29 mouse cellular contexts compared by ENCODE assay signal in genomic region chr11:76557837-76558236, GRCm38 (mm10).
DNase-seq lines count a peak whose midpoint lies in the region; ATAC-seq lines count a peak whose summit lies in the region.
"Had no signal": no experiment of that assay in that cellular context is flagged by ENCODE, and none has a peak within 500 bp of the region (broad histone marks: within the 10 kb centered on the region; RNA-seq: fewer than 3 reads in every experiment).

No protein-coding gene starts in this region.

- H3K27ac ChIP-seq in hindbrain, embryonic 13.5 days: peak overlapping the region; percentile 44; the same call in 1 of the 2 replicates
- H3K27ac ChIP-seq in hindbrain, embryonic 11.5 days (ENCODE audit: low read depth, low read length): no peak overlapping the region
- H3K27ac ChIP-seq in neural tube, embryonic 13.5 days (replicated peaks): no peak overlapping the region
- peak overlapping the region; percentile 32 for H3K27ac ChIP-seq in macrophage
- H3K27ac ChIP-seq: forebrain, embryonic 13.5 days; heart, embryonic 10.5 days; heart, embryonic 15.5 days; liver, embryonic 14.5 days; neural tube, embryonic 12.5 days had no signal

- H3K4me2 ChIP-seq in hindbrain, embryonic 13.5 days: no peak overlapping the region
- no peak overlapping the region for H3K4me2 ChIP-seq in hindbrain, embryonic 11.5 days (replicated peaks; ENCODE audit: low read depth, low read length)
- no peak overlapping the region for H3K4me2 ChIP-seq in neural tube, embryonic 13.5 days
- H3K4me2 ChIP-seq: forebrain, embryonic 13.5 days; heart, embryonic 15.5 days; neural tube, embryonic 12.5 days had no signal

- no peak for ATAC-seq in hindbrain, embryonic 13.5 days (ENCODE audit: low FRiP score)
- ATAC-seq in hindbrain, embryonic 11.5 days (ENCODE audit: low FRiP score): no peak
- ATAC-seq in neural tube, embryonic 13.5 days (ENCODE audit: low read depth): peak; percentile 53
- ATAC-seq: forebrain, embryonic 13.5 days; intestine, embryonic 16.5 days; Patski had no signal

- peaks cover 15% of the 10 kb centered on the region for H3K4me1 ChIP-seq in hindbrain, embryonic 13.5 days (replicated peaks)
- no peaks in the 10 kb centered on the region for H3K4me1 ChIP-seq in hindbrain, embryonic 11.5 days (replicated peaks; ENCODE audit: control insufficient read depth, insufficient read depth, low read length)
- peaks cover 17% of the 10 kb centered on the region for H3K4me1 ChIP-seq in neural tube, embryonic 13.5 days (replicated peaks)
- H3K4me1 ChIP-seq: heart, embryonic 15.5 days had no signal

- H3K36me3 ChIP-seq in hindbrain, embryonic 13.5 days: no peaks in the 10 kb centered on the region
- no peaks in the 10 kb centered on the region for H3K36me3 ChIP-seq in hindbrain, embryonic 11.5 days (ENCODE audit: control insufficient read depth, insufficient read depth, low read length)
- no peaks in the 10 kb centered on the region for H3K36me3 ChIP-seq in neural tube, embryonic 13.5 days
- no peaks in the 10 kb centered on the region for H3K36me3 ChIP-seq in macrophage (ENCODE audit: inconsistent target)
- H3K36me3 ChIP-seq: heart, embryonic 10.5 days; heart, embryonic 15.5 days had no signal

- H3K79me2 ChIP-seq in macrophage (ENCODE audit: inconsistent target): peaks cover 53% of the 10 kb centered on the region

- H3K27me3 ChIP-seq in hindbrain, embryonic 13.5 days: no peaks in the 10 kb centered on the region
- no peaks in the 10 kb centered on the region for H3K27me3 ChIP-seq in hindbrain, embryonic 11.5 days (ENCODE audit: control insufficient read depth, insufficient read depth, low read length)
- no peaks in the 10 kb centered on the region for H3K27me3 ChIP-seq in neural tube, embryonic 13.5 days
- H3K27me3 ChIP-seq: CH12.LX; forebrain, embryonic 13.5 days; heart, embryonic 15.5 days; neural tube, embryonic 12.5 days; Patski had no signal

- 46% methylated on average over 4 of the region's 4 CpGs for WGBS in hindbrain, embryonic 13.5 days
- WGBS in hindbrain, embryonic 11.5 days: 78% methylated on average over 4 of the region's 4 CpGs
- 46% methylated on average over 4 of the region's 4 CpGs for WGBS in neural tube, embryonic 13.5 days
- 47% methylated on average over 4 of the region's 4 CpGs for WGBS in macrophage (ENCODE audit: missing documents)

- no peak overlapping the region for H3K4me3 ChIP-seq in hindbrain, embryonic 13.5 days
- no peak overlapping the region for H3K4me3 ChIP-seq in hindbrain, embryonic 11.5 days (ENCODE audit: low read depth, low read length)
- no peak overlapping the region for H3K4me3 ChIP-seq in neural tube, embryonic 13.5 days
- no peak overlapping the region for H3K4me3 ChIP-seq in macrophage (ENCODE audit: inconsistent target)
- H3K4me3 ChIP-seq: forebrain, embryonic 13.5 days; heart, embryonic 10.5 days; heart, embryonic 15.5 days; neural tube, embryonic 12.5 days had no signal

- no peaks in the 10 kb centered on the region for H3K9me3 ChIP-seq in hindbrain, embryonic 13.5 days
- no peaks in the 10 kb centered on the region for H3K9me3 ChIP-seq in hindbrain, embryonic 11.5 days (ENCODE audit: control insufficient read depth, low read length)
- H3K9me3 ChIP-seq in neural tube, embryonic 13.5 days: no peaks in the 10 kb centered on the region
- H3K9me3 ChIP-seq: forebrain, embryonic 13.5 days; heart, embryonic 10.5 days; heart, embryonic 15.5 days; neural tube, embryonic 12.5 days had no signal

- DNase-seq in hindbrain, embryonic 11.5 days (ENCODE audit: low spot score): no peak
- DNase-seq in neural tube, embryonic 10.5 days (ENCODE audit: extremely low spot score, low spot score): no peak
- DNase-seq in embryo, embryonic 10 days (ENCODE audit: low spot score): no peak
- DNase-seq in kidney, adult 11 months: no peak
- DNase-seq in urinary bladder, adult 18-20 months (ENCODE audit: low spot score in 2 of 2): no peak
- DNase-seq: adrenal gland, postnatal 10 days; cerebellum, adult 11-12 months; cerebellum, adult 9-11 months; gastrocnemius, postnatal 14 days; heart, adult 11 months; kidney, adult 9 months; kidney, postnatal 14 days; liver; lung, adult 2 months; lung, postnatal 10 days; midbrain, embryonic 14.5 days; right cerebral cortex, adult 18-20 months; thymus, postnatal 4 days had no signal

- H3K9ac ChIP-seq in hindbrain, embryonic 13.5 days: no peak overlapping the region
- H3K9ac ChIP-seq in hindbrain, embryonic 11.5 days (ENCODE audit: low read depth, low read length): no peak overlapping the region
- H3K9ac ChIP-seq in neural tube, embryonic 13.5 days: no peak overlapping the region
- H3K9ac ChIP-seq: forebrain, embryonic 13.5 days; heart, embryonic 15.5 days; liver, embryonic 14.5 days; neural tube, embryonic 12.5 days had no signal

Comparison
In these comparisons a context has a peak if more than half of its experiments do, and no peak if none do; other contexts are left out.
1. H3K27ac ChIP-seq: peak in hindbrain, embryonic 13.5 days (single experiment) and macrophage (single experiment); none in hindbrain, embryonic 11.5 days (single experiment) and neural tube, embryonic 13.5 days (single experiment).